Mouse (Mus musculus) inflammation-experienced regulatory T-cells, adult 6 months (primary cell): Measurements from ENCODE around the gene Rsl24d1. TPM values are rescaled to one million over a fixed set of nuclear protein-coding genes. Genes with fewer than 3 reads are reported as not detected.
"Not testable (repeated sequence)": the region's sequence is repeated elsewhere in the genome, so short reads cannot be mapped to it uniquely, and the experiment has no call there.

Experiments
- ATAC-seq: one replicate; pipeline ENCODE4 v1.8.0; 2017
- polyA plus RNA-seq, 3 experiments: library from polyadenylated mRNA; unstranded; fragments of 100-300 nt; shearing (Covaris generic); gene quantifications; one replicate each; pipeline ENCODE4 v1.2.1; 2017

Gene Rsl24d1
- 10 to 100 TPM; 81.9 to 88.8 (median 83.1) TPM for polyA plus RNA-seq

DNA sequence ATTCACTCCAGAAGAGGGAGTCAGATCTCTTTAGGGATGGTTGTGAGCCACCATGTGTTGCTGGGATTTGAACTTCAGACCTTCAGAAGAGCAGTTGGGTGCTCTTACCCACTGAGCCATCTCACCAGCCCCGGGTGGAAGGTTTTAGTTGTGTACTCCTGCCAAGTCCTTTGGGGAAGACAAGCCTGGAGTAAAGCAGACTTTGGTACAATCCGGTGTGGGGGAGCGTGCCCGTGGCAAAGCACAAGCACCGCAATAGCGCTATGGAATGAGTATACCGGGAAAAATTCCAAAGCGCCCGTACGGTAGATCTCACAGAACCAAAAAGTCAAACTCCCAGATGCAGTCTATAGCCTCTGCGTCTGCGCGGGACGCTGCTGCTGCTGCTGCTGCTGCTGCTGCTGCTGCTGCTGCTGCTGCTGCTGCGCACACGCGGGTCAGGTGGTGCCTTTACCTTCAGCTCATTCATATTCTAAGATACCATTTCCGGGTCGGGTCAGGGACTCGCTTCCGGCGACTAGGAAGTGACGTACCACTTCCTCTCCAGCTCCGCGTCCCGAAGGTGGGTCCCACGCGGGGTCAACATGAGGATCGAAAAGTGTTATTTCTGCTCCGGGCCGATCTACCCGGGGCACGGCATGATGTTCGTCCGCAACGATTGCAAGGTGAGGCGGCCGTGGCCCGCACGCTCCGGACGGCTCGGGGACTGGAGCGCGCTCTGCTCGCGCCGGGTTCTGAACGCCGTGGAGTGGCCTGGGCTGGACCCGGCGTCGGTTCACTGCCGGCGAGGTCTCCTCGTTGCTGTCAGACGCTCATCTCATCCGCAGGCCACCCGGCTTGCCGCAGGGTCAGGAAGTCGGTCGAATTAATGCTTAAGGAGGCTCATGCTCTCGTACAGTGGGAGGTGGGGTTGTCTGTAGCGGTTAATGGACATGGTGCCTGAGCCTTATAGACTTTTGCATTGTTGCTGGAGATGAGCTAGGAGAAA lies at the start of gene Rsl24d1:
Gene Rsl24d1 (plus strand): TSS at position 508 of the 988 bp plus-strand sequence.
- peak; percentile 99 for ATAC-seq

DNA sequence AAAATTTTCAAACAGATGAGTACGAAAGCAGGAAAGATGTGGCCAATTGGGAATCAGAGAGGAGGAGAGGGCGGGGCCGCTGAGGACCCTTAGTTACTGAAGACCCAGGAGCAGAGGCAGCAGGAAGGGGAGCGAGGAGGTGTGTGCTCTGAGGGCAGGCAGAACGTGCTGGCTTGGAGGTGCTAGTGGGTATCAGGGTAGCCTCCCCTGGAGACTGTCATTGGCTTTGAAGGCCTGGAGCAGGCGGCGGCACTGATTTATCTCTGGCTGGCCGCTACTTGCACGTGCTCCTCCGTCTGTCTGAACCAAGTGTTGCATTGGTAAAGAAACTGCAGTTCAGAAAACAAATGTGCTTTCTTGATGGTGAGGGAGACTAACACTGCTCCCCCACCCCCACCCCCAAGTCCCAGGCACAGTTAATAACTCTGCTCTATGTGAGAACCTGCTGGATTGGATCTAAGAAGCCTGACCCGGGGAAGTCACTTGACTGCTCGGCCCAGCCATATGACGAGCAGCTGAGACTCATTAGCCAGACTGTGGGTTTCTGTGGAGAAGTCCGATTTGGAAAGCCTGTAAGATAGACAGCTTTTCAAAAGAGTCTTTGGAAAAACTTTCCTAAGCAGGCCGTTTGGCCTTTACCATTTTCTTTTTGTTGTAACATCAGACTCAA lies 49.5 kb upstream of the Rsl24d1 start:
- ATAC-seq = no peak

DNA sequence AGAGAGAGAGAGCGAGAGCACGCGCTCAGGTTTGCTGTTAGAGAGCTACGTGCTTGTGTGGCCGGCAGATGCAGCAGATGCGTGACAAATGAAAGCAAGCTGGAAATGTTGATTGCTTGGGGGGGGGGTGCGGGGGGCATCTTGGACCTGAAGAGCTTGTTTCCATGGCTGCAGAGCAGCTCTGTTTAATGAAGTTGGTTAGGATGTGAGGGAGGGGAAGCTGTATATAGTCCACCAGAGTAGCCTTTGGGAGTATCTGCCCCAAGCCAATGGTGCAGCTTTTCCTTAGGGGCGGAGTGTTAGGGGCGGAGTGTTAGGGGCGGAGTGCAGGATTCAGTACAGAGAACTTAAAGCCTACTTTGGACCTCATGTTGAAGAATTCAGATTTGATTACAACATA lies 46.1 kb upstream of the Rsl24d1 start:
- no peak for ATAC-seq

DNA sequence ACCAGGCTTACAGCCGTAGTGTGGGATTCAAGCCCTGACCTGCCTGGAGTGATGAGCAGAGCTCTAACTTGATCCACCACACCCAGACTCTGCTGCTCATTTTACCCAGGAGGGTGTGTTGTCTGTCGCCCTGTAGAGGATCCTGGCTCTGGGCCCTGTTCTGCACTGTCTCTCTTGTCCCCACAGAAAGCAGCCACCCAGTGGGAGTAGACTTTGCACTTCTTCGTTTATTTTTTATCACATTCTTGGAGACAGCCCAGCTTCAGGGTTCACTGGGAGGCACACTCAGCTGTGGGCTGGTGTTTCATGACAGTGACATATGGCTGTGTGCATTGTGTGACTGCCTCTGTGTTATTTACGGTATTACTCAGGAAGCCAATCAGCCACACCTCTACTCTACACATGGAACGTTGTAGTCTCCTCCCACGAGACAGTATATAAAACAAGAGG lies 45.0 kb upstream of the Rsl24d1 start:
- no peak for ATAC-seq

- ATAC-seq = no peak
Observed at GRCm38 (mm10) chr9:73068688-73069087, 44.5 kb upstream of the Rsl24d1 start.

DNA sequence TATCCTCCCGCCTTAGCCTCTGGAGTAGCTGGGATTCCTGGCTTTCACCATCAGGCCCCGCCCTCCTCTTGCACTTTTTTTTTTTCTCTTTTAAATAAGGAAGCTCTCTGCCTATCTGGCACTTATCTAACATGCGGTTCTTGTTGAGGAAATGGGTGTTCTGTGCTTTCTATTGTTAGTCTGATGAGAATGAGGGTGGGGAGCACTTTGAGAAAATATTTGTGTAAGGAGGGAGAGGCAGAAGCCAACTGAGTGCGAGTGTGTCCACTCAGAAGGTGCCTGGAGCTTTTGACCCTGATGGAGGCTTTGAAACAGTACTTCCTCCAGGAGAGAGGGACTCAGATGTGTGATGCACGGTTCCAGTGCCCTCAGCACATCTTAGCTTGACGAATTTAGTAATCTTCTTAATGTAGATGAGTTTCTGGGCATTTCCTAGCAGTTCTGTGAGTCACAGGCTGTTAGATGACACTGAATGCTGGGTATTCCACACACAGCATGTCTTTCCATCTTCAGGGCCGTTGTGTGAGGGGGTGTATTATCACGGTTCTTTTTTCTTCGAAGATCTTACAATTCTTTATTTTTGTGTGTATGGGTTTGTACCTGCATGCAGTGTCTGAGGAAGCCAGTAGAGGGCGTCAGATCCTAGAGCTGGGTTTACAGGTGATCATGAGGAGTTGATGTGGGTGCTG lies 42.1 kb upstream of the Rsl24d1 start:
- ATAC-seq = peak; percentile 42

- no peak for ATAC-seq
Observed at GRCm38 (mm10) chr9:73072426-73072825, 40.8 kb upstream of the Rsl24d1 start.

- peak; percentile 78 for ATAC-seq
Observed at GRCm38 (mm10) chr9:73073169-73073568, 40.1 kb upstream of the Rsl24d1 start.

GRCm38 (mm10) chr9:73079349-73079748 lies 33.9 kb upstream of the Rsl24d1 start:
- ATAC-seq = not testable (repeated sequence)

- no peak for ATAC-seq
Observed at GRCm38 (mm10) chr9:73079801-73080325, 33.4 kb upstream of the Rsl24d1 start.

DNA sequence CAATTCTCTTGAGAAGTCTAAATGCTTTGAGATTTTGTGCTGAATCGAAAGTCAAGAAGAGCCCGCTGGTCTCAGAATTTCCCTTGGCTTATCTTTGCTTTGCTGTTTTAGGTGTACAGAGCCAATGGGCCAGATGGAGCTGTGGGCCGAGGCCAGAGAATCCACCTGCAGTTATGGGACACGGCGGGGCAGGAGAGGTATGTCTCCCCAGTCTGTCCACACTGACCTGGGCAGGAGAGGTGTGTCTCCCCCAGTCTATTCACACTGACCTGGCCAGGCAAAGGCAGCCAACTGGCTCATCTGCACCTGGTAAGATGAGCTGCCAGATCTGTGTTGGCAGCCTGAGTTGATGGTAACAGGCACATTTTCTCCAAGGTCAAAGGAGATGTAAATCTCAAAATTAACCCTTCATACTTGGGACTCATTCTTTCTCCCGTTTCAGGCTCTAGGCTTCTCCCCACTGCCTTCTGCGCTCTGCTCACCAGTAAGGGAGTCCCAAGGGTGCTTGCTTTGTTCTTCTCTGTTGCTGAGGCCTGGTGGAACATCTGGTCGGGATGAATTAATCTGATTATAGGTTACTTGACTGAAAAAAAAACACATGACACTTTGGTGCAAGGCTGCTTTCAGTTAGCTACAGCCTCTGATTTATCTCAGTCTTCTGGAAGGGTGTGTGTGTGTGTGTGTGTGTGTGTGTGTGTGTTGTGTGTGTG lies 30.8 kb upstream of the Rsl24d1 start:
- no peak for ATAC-seq

DNA sequence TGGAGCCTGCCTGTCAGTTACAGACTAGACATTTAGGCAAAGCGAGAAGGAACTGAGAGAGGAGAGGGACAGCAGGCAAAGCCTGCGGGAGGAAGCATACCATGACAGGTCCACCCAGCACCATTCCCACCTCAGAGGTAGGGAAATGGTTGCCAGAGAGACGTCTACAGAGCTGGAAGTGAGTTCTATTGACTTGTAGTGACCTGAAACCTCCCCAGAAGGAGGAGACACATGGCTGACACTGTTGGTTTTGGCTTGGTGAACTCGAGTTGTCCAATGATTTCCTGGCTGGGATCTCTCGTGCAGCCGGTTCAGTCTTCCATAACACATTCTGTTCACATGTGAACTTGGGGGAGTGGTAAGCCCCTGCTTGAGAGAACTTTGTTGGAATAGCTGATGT lies 29.3 kb upstream of the Rsl24d1 start:
- ATAC-seq = no peak

- ATAC-seq = no peak
Observed at GRCm38 (mm10) chr9:73085845-73086244, 27.4 kb upstream of the Rsl24d1 start.

GRCm38 (mm10) chr9:73087121-73087520 lies 26.1 kb upstream of the Rsl24d1 start:
- no peak for ATAC-seq

- no peak for ATAC-seq
Observed at GRCm38 (mm10) chr9:73087581-73087980, 25.6 kb upstream of the Rsl24d1 start.

- peak; percentile 66 for ATAC-seq
Observed at GRCm38 (mm10) chr9:73089222-73089920, 23.9 kb upstream of the Rsl24d1 start.

GRCm38 (mm10) chr9:73090121-73090520 lies 23.1 kb upstream of the Rsl24d1 start:
- ATAC-seq = no peak

DNA sequence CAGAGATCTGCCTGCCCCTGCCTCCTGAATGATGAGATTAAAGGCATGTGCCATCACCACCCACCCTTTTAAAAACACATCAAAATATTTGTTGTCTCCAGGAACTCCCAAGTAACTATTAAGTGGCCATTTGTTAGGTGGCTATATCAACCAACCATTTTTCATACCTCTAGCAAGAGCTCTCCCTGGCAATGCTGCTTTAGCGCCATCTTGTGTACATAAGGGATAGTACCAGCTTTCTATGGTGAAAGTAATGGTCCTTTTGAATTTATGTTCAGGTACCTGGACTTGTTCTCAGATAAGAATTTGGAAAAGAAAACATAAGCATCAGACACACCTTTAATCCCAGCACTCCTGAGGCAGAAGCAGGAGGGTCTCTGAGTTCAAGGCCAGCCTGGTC lies 21.5 kb upstream of the Rsl24d1 start:
- peak; percentile 46 for ATAC-seq

GRCm38 (mm10) chr9:73094580-73094979 lies 18.6 kb upstream of the Rsl24d1 start:
- no peak for ATAC-seq

- ATAC-seq = no peak
Observed at GRCm38 (mm10) chr9:73097898-73098297, 15.3 kb upstream of the Rsl24d1 start.

GRCm38 (mm10) chr9:73101536-73101935 lies 11.7 kb upstream of the Rsl24d1 start, which contains the start of gene Khdc3:
Khdc3 (plus strand) TSS chr9:73101836.
- no peak for ATAC-seq
